Mouse (Mus musculus) small intestine, adult 2 months (tissue): Measurements from ENCODE around the gene Atp2b4.

Source experiments
- CTCF ChIP-seq: fragments of 200-500 bp; IDR thresholded peaks from 2 replicates; pipeline ENCODE4 v1.5.1; 2012; ENCODE audit warnings: low read depth, mild to moderate bottlenecking, control low read depth, inconsistent platforms, low read length, moderate library complexity, mixed read lengths; ENCODE audit not compliant: insufficient replicate concordance, insufficient read length; ENCODE audit errors: extremely low read depth
- POLR2A ChIP-seq: fragments of 200-500 bp; IDR thresholded peaks from 2 replicates; pipeline ENCODE4 v1.6.1; 2012; ENCODE audit warnings: low read depth, mild to moderate bottlenecking, control low read depth, inconsistent platforms, low read length, moderate library complexity

DNA sequence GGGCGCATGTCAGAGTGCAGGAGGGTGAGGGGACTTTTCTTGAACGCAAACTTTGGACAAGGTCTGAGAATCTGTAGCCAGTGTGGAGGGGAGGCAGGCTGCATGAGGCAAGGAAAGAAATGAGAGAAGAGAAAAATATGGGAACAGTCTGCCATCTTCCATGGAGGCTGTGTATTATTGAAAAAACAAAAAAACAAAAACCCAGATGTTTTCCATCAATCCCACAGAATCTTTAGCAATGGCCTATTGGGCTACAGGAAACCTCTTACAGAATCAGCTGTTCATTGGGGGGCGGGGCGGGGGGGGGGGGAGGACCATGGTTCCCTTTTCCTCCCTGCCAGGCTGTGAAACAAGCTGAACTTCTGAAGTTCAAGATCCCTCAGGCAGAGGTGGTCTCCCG, 31.9 kb upstream of the Atp2b4 start:
- TF ChIP-seq CTCF (no peak), POLR2A (no peak)
